Mouse (Mus musculus): Measurements from ENCODE around the gene Ripply3. TPM values are rescaled to one million over a fixed set of nuclear protein-coding genes. Genes with fewer than 3 reads are reported as not detected.
A peak's percentile ranks its signal among the peaks of the same experiment; 100 is the strongest.
"Not testable (repeated sequence)": the region's sequence is repeated elsewhere in the genome, so short reads cannot be mapped to it uniquely, and the experiment has no call there.

Gene Ripply3
- polyA plus RNA-seq, 1 experiment from 2014 or later = 0.99 TPM

DNA sequence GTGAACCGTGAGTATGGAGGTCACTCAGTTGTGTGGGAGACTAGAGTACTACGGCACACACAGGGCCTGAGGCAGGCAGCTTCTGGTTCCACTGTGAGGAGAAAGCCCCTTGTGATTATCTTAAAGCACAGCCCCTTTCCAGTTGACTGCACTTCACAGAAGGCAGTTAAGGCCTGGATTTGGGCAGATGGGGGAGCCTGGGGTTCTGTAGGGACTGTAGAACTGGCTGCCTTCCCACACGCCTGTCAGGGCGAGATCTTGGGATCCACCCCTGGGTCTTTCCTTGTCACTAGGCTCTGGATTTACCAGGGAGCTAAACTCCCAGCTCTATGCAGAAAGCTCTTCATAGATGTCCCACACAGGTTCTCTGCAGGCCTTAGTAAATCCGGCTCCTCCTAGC lies 2.2 kb downstream of the Ripply3 start:
- WGBS = 36% methylated on average over 5 of the region's 5 CpGs
- Histone ChIP-seq H3K9me3 (ENCODE audit: control insufficient read depth, low read length) (no peaks in the 10 kb centered on the region), H3K27ac (ENCODE audit: low read length) (no peak overlapping the region), H3K27me3 (replicated peaks; ENCODE audit: control insufficient read depth, insufficient read depth, low read length) (peaks cover 18% of the 10 kb centered on the region), H3K4me1 (replicated peaks; ENCODE audit: control insufficient read depth, insufficient read depth, low read length) (peaks cover 25% of the 10 kb centered on the region), H3K9ac (replicated peaks; ENCODE audit: low read depth, low read length) (no peak overlapping the region), H3K4me2 (ENCODE audit: low read length) (no peak overlapping the region), H3K4me3 (replicated peaks; ENCODE audit: low read length) (no peak overlapping the region), H3K36me3 (ENCODE audit: control insufficient read depth, insufficient read depth) (no peaks in the 10 kb centered on the region)
- ATAC-seq = peak; percentile 62; the same call in 1 of the 2 replicates

DNA sequence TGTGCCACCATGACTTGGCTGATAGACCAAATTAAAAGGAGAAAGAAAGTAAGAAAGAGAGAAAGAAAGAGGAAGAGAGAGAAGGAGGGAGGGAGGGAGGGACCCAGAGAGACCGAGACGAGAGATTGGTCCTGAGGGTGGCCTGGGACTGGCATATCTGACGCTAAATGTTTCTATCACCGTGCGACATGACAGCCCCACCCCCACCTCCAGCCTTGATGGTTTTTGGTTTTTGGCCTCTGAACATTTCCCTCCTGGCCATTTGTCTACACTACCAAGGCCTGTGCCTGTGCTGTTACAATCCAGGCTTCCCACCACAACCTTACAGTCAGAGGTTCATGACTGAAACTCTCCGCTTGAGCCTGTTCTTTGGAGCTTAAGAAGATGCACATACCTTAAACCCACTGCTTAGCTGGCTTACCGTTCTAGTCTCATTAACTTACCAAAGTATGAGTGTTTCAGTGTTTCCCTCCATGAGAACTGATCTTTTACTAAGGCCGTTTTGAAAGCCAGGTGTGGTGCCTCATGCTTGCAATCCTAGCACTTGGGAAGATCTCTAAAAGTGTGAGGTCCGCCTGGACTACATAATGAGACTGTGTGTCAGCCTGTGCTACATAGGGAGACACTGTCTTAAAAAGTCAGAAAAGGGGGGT lies 3.1 kb downstream of the Ripply3 start:
- H3K9ac ChIP-seq (replicated peaks; ENCODE audit: low read depth, low read length) = no peak overlapping the region
- H3K4me2 ChIP-seq (ENCODE audit: low read length) = no peak overlapping the region
- WGBS = 85% methylated on average over 9 of the region's 9 CpGs
- H3K4me3 ChIP-seq (replicated peaks; ENCODE audit: low read length) = no peak overlapping the region
- no peak for ATAC-seq
- no peaks in the 10 kb centered on the region for H3K9me3 ChIP-seq (ENCODE audit: control insufficient read depth, low read length)
- peaks cover 25% of the 10 kb centered on the region for H3K4me1 ChIP-seq (replicated peaks; ENCODE audit: control insufficient read depth, insufficient read depth, low read length)
- no peak overlapping the region for H3K27ac ChIP-seq (ENCODE audit: low read length)
- peaks cover 15% of the 10 kb centered on the region for H3K27me3 ChIP-seq (replicated peaks; ENCODE audit: control insufficient read depth, insufficient read depth, low read length)
- H3K36me3 ChIP-seq (ENCODE audit: control insufficient read depth, insufficient read depth) = no peaks in the 10 kb centered on the region

GRCm38 (mm10) chr16:94331886-94332252 lies 3.6 kb downstream of the Ripply3 start:
- no peaks in the 10 kb centered on the region for H3K36me3 ChIP-seq (ENCODE audit: control insufficient read depth, insufficient read depth)
- H3K4me2 ChIP-seq (ENCODE audit: low read length) = no peak overlapping the region
- H3K27me3 ChIP-seq (replicated peaks; ENCODE audit: control insufficient read depth, insufficient read depth, low read length) = peaks cover 12% of the 10 kb centered on the region
- ATAC-seq = no peak
- H3K4me3 ChIP-seq (replicated peaks; ENCODE audit: low read length) = no peak overlapping the region
- H3K4me1 ChIP-seq (replicated peaks; ENCODE audit: control insufficient read depth, insufficient read depth, low read length) = peaks cover 25% of the 10 kb centered on the region
- WGBS = 65% methylated on average over 5 of the region's 5 CpGs
- no peaks in the 10 kb centered on the region for H3K9me3 ChIP-seq (ENCODE audit: control insufficient read depth, low read length)
- H3K27ac ChIP-seq (ENCODE audit: low read length) = no peak overlapping the region
- H3K9ac ChIP-seq (replicated peaks; ENCODE audit: low read depth, low read length) = no peak overlapping the region

- Histone ChIP-seq H3K27me3 (replicated peaks; ENCODE audit: control insufficient read depth, insufficient read depth, low read length) (no peaks in the 10 kb centered on the region), H3K9me3 (ENCODE audit: control insufficient read depth, low read length) (no peaks in the 10 kb centered on the region), H3K4me3 (replicated peaks; ENCODE audit: low read length) (no peak overlapping the region), H3K4me1 (replicated peaks; ENCODE audit: control insufficient read depth, insufficient read depth, low read length) (peaks cover under 1% of the 10 kb centered on the region; the same call in 1 of the 2 replicates), H3K9ac (replicated peaks; ENCODE audit: low read depth, low read length) (no peak overlapping the region), H3K4me2 (ENCODE audit: low read length) (no peak overlapping the region), H3K27ac (ENCODE audit: low read length) (no peak overlapping the region), H3K36me3 (ENCODE audit: control insufficient read depth, insufficient read depth) (no peaks in the 10 kb centered on the region)
- WGBS = 26% methylated on average over 5 of the region's 5 CpGs
- no peak for ATAC-seq
Measured at GRCm38 (mm10) chr16:94335656-94336055, 7.4 kb downstream of the Ripply3 start.

DNA sequence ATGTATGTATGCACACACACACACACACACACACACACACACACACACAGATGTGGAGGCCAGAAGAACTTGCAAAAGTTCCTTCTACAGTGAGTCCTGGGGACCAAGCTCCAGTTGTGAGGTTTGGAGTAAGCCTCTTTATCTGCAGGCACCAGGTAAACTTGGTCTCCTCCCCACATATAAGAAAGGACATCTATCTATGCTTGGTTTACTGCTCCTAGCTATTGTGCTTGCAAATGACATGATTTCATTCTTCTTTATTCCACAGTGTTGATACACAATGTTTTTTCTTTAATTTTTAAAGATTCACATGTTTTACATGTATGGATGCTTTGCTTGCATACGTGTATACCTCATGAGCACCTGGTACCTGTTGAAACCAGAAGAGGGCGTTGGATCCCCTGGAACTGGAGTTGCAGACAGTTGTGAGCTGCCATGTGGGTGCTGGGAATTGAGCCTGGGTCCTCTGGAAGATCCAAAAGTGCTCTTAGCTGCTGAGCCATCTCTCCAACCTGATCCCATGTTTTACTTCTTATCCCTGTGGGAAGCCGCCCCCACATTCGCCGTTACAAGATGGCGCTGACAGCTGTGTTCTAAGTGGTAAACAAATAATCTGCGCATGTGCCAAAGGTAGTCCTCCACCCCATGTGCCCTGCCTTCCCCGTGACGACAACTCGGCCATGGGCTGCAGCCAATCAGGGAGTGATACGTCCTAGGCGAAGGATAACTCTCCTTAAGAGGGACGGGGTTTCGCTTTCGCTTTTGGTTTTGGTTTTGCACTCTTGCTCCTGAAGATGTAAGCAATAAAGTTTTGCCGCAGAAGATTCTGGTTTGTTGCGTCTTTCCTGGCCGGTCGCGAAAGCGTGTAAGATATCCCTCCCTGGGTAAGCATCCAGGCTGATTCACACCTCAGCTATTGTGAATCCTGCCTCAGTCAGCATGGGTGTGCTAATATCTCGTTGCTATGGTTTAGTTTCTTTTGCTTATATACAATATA lies 11.2 kb downstream of the Ripply3 start:
- 92% methylated on average over 18 of the region's 22 CpGs for WGBS
- ATAC-seq; H3K27me3 ChIP-seq (replicated peaks; ENCODE audit: control insufficient read depth, insufficient read depth, low read length); H3K9me3 ChIP-seq (ENCODE audit: control insufficient read depth, low read length); H3K4me1 ChIP-seq (replicated peaks; ENCODE audit: control insufficient read depth, insufficient read depth, low read length); H3K27ac ChIP-seq (ENCODE audit: low read length); H3K36me3 ChIP-seq (ENCODE audit: control insufficient read depth, insufficient read depth); H3K4me3 ChIP-seq (replicated peaks; ENCODE audit: low read length); H3K9ac ChIP-seq (replicated peaks; ENCODE audit: low read depth, low read length); H3K4me2 ChIP-seq (ENCODE audit: low read length): not testable (repeated sequence)

- Histone ChIP-seq H3K27me3 (replicated peaks; ENCODE audit: control insufficient read depth, insufficient read depth, low read length) (no peaks in the 10 kb centered on the region), H3K9me3 (ENCODE audit: control insufficient read depth, low read length) (no peaks in the 10 kb centered on the region), H3K9ac (replicated peaks; ENCODE audit: low read depth, low read length) (no peak overlapping the region), H3K27ac (ENCODE audit: low read length) (no peak overlapping the region), H3K4me1 (replicated peaks; ENCODE audit: control insufficient read depth, insufficient read depth, low read length) (no peaks in the 10 kb centered on the region; the same call in 1 of the 2 replicates), H3K4me2 (ENCODE audit: low read length) (no peak overlapping the region), H3K4me3 (replicated peaks; ENCODE audit: low read length) (no peak overlapping the region), H3K36me3 (ENCODE audit: control insufficient read depth, insufficient read depth) (no peaks in the 10 kb centered on the region)
- WGBS = 88% methylated on average over 1 of the region's 1 CpGs
- no peak for ATAC-seq
Measured at GRCm38 (mm10) chr16:94345733-94346132, 17.5 kb downstream of the Ripply3 start.

GRCm38 (mm10) chr16:94347080-94347731 lies 19.0 kb downstream of the Ripply3 start:
- Histone ChIP-seq H3K4me1 (replicated peaks; ENCODE audit: control insufficient read depth, insufficient read depth, low read length) (no peaks in the 10 kb centered on the region; the same call in 1 of the 2 replicates), H3K9me3 (ENCODE audit: control insufficient read depth, low read length) (no peaks in the 10 kb centered on the region), H3K36me3 (ENCODE audit: control insufficient read depth, insufficient read depth) (no peaks in the 10 kb centered on the region), H3K4me2 (ENCODE audit: low read length) (no peak overlapping the region), H3K27ac (ENCODE audit: low read length) (no peak overlapping the region), H3K27me3 (replicated peaks; ENCODE audit: control insufficient read depth, insufficient read depth, low read length) (no peaks in the 10 kb centered on the region), H3K4me3 (replicated peaks; ENCODE audit: low read length) (no peak overlapping the region), H3K9ac (replicated peaks; ENCODE audit: low read depth, low read length) (no peak overlapping the region)
- WGBS = 78% methylated on average over 7 of the region's 7 CpGs
- no peak for ATAC-seq

DNA sequence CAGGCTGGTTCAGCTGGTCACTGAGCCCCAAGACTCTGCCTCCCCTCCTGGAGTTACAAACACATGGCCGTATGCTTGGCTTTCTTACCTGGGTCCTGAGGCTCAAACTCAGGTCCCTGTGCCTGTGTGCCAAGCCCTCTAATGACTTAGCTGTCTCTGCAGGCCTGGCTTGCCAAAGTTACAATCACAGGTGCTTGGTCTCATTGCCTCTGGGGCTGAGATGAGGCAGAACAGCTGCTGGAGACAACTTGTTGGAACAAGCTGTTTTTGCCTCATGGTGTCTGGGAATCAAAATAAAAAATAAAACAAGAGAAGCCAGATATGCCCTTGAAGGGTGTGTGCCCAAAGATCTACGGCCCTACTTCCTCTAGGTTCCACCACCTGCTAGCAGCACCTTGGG lies 20.6 kb downstream of the Ripply3 start:
- no peak for ATAC-seq
- 92% methylated on average over 2 of the region's 2 CpGs for WGBS
- H3K36me3 ChIP-seq (ENCODE audit: control insufficient read depth, insufficient read depth) = no peaks in the 10 kb centered on the region

More for the DNA sequence above, 20.6 kb downstream of the Ripply3 start:
- Histone ChIP-seq H3K9ac (replicated peaks; ENCODE audit: low read depth, low read length) (no peak overlapping the region), H3K4me2 (ENCODE audit: low read length) (no peak overlapping the region), H3K4me3 (replicated peaks; ENCODE audit: low read length) (no peak overlapping the region), H3K27ac (ENCODE audit: low read length) (no peak overlapping the region), H3K4me1 (replicated peaks; ENCODE audit: control insufficient read depth, insufficient read depth, low read length) (no peaks in the 10 kb centered on the region; the same call in 1 of the 2 replicates), H3K9me3 (ENCODE audit: control insufficient read depth, low read length) (no peaks in the 10 kb centered on the region), H3K27me3 (replicated peaks; ENCODE audit: control insufficient read depth, insufficient read depth, low read length) (no peaks in the 10 kb centered on the region)
